7 mouse cellular contexts compared by ENCODE assay signal in genomic region chr11:21570973-21571372, GRCm38 (mm10). TPM values are rescaled to one million over a fixed set of nuclear protein-coding genes. Genes with fewer than 3 reads are reported as not detected.
DNase-seq lines count a peak whose midpoint lies in the region; ATAC-seq and TF ChIP-seq lines count a peak whose summit lies in the region.

No protein-coding gene starts in this region.

- H3K9me3 ChIP-seq in hindbrain, embryonic 12.5 days (replicated peaks): no peaks in the 10 kb centered on the region
- no peaks in the 10 kb centered on the region for H3K9me3 ChIP-seq in midbrain, postnatal 0 days (ENCODE audit: low read length)

- H3K27me3 ChIP-seq in hindbrain, embryonic 12.5 days: no peaks in the 10 kb centered on the region
- H3K27me3 ChIP-seq in midbrain, postnatal 0 days (ENCODE audit: insufficient read depth, low read length): no peaks in the 10 kb centered on the region

- peak overlapping the region; percentile 82 for H3K9ac ChIP-seq in hindbrain, embryonic 12.5 days
- peak overlapping the region; percentile 87 for H3K9ac ChIP-seq in midbrain, postnatal 0 days (replicated peaks; ENCODE audit: low read length, poor library complexity, severe bottlenecking)

- peak overlapping the region; percentile 70 for H3K4me3 ChIP-seq in cortical plate, adult 2 months (ENCODE audit: insufficient read depth, low read length)
- peak overlapping the region; percentile 63 for H3K4me3 ChIP-seq in hindbrain, embryonic 12.5 days
- H3K4me3 ChIP-seq in midbrain, postnatal 0 days (ENCODE audit: low read depth, low read length): peak overlapping the region; percentile 81

- peak overlapping the region; percentile 74 for H3K4me2 ChIP-seq in hindbrain, embryonic 12.5 days (replicated peaks)
- H3K4me2 ChIP-seq in midbrain, postnatal 0 days (ENCODE audit: low read depth, low read length, poor library complexity, severe bottlenecking): peak overlapping the region; percentile 57

- DNase-seq in A20 (ENCODE audit: low read depth, low spot score): peak; percentile 78
- peak; percentile 30 to 50 for DNase-seq in CD8-positive naive resting alpha-beta T cell, adult 2 months (ENCODE audit: low read depth in 2 of 2, low spot score in 2 of 2)
- DNase-seq in layer of hippocampus, postnatal 10 days (ENCODE audit: low spot score in 2 of 2): peak; percentile 22 to 33
- peak; percentile 47 for DNase-seq in midbrain, postnatal 0 days (ENCODE audit: low spot score)
- peak; percentile 41 for DNase-seq in yolk sac, embryonic 10.5 days (ENCODE audit: low spot score)

- H3K36me3 ChIP-seq in hindbrain, embryonic 12.5 days: peaks cover 4% of the 10 kb centered on the region; the same call in 1 of the 2 replicates
- peaks cover 5% of the 10 kb centered on the region for H3K36me3 ChIP-seq in midbrain, postnatal 0 days (ENCODE audit: insufficient read depth, low read length)

- peaks cover 14% of the 10 kb centered on the region for H3K4me1 ChIP-seq in cortical plate, adult 2 months (ENCODE audit: control insufficient read depth, insufficient read depth, low read length)
- peaks cover 23% of the 10 kb centered on the region for H3K4me1 ChIP-seq in hindbrain, embryonic 12.5 days
- H3K4me1 ChIP-seq in midbrain, postnatal 0 days (ENCODE audit: insufficient read depth, low read length): peaks cover 8% of the 10 kb centered on the region

- no peak for ATAC-seq in hindbrain, embryonic 12.5 days (ENCODE audit: low FRiP score)
- no peak for ATAC-seq in midbrain, postnatal 0 days (ENCODE audit: low FRiP score)

- H3K27ac ChIP-seq in cortical plate, adult 2 months (ENCODE audit: insufficient read depth, low read length): peak overlapping the region; percentile 72; the same call in 1 of the 2 replicates
- H3K27ac ChIP-seq in hindbrain, embryonic 12.5 days: peak overlapping the region; percentile 77
- peak overlapping the region; percentile 92 for H3K27ac ChIP-seq in midbrain, postnatal 0 days (ENCODE audit: low read depth, low read length)

- no peak for TF ChIP-seq CTCF in cortical plate, adult 2 months (IDR thresholded peaks at IDR 0.05; ENCODE audit: extremely low read depth, insufficient read depth, low read length)
- TF ChIP-seq CTCF in midbrain, postnatal 0 days (IDR thresholded peaks at IDR 0.05): no peak

- WGBS in hindbrain, embryonic 12.5 days: 15% methylated on average over 10 of the region's 10 CpGs
- WGBS in midbrain, postnatal 0 days: 6% methylated on average over 10 of the region's 10 CpGs

- TF ChIP-seq POLR2A in cortical plate, adult 2 months (IDR thresholded peaks at IDR 0.05; ENCODE audit: extremely low read depth, insufficient read depth, low read length): no peak

RNA-seq across cellular contexts. Expression of gene Wdpcp, which starts 1.1 kb away (rescaled TPM):
- polyA plus RNA-seq in cortical plate, adult 2 months (2012; rRNA removed): 8.2 and 10.4 TPM in 2 replicates
- 13.5 and 13.7 TPM in 2 replicates for polyA plus RNA-seq in hindbrain, embryonic 12.5 days (2016; fragmentation: Nextera tagmentation; extraction: Ambion mirVana)
- total RNA-seq in layer of hippocampus, postnatal 10 days (2021): 10 to 100 TPM; 10.5 to 11.5 TPM
- total RNA-seq in midbrain, postnatal 0 days (2014; rRNA removed): 12.9 and 15.7 TPM in 2 replicates
- 7.6 and 8.6 TPM in 2 replicates for polyA plus RNA-seq in midbrain, postnatal 0 days (2015; fragmentation: Nextera tagmentation; extraction: Ambion mirVana)

RNA-seq across cellular contexts. Expression of gene Mdh1, which starts 1.2 kb away (rescaled TPM):
- polyA plus RNA-seq in cortical plate, adult 2 months (2012; rRNA removed): 863 and 881 TPM in 2 replicates
- 319 and 351 TPM in 2 replicates for polyA plus RNA-seq in hindbrain, embryonic 12.5 days (2016; fragmentation: Nextera tagmentation; extraction: Ambion mirVana)
- total RNA-seq in layer of hippocampus, postnatal 10 days (2021): 100 to 1,000 TPM; 524 to 552 TPM
- total RNA-seq in midbrain, postnatal 0 days (2014; rRNA removed): 281 and 307 TPM in 2 replicates
- polyA plus RNA-seq in midbrain, postnatal 0 days (2015; fragmentation: Nextera tagmentation; extraction: Ambion mirVana): 658 and 719 TPM in 2 replicates

Comparison
In these comparisons a context has a peak if more than half of its experiments do, and no peak if none do; other contexts are left out.
1. DNase-seq: peak in every context shown above with its lines; median percentile 78 in A20; 47 in midbrain, postnatal 0 days; 41 in yolk sac, embryonic 10.5 days; 40 in CD8-positive naive resting alpha-beta T cell, adult 2 months; 28 in layer of hippocampus, postnatal 10 days.